In the genomic region with DNA sequence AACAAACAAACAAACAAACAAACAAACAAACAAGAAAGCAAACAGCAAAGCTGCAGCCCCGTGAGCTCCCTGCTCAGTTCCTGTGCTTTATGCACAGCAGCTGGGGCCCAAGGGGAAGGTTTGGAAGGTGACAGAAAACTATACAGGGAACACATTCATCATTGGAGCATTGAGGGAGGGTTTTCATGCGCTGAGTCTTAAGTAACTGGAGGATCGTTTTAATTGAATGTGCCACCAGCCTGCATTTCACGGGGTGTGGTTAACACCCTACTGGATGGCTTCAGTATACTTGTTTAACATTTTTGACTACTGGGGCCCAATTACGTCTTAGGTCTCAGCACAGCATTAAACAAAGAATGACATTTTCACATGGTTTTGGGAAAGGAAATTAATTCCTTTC, we compare ENCODE assay signal across 19 mouse cellular contexts.
"Had no signal": no experiment of that assay in that cellular context is flagged by ENCODE, and none has a peak within 500 bp of the region (broad histone marks: within the 10 kb centered on the region; RNA-seq: fewer than 3 reads in every experiment).

No protein-coding gene starts in this region.

- H3K27ac ChIP-seq: layer of hippocampus, adult 2 months; limb, embryonic 12.5 days; limb, embryonic 15.5 days; liver, embryonic 14.5 days; macrophage; midbrain, embryonic 12.5 days; midbrain, embryonic 15.5 days; neural tube, embryonic 13.5 days had no signal

- H3K4me2 ChIP-seq: limb, embryonic 12.5 days; limb, embryonic 15.5 days; liver, embryonic 11.5 days; lung, embryonic 14.5 days; midbrain, embryonic 12.5 days; midbrain, embryonic 15.5 days; neural tube, embryonic 13.5 days had no signal

- DNase-seq: kidney, adult 8-10 months; kidney, postnatal 25 days; layer of hippocampus, adult 9-11 months; liver, postnatal 0 days; lung, embryonic 14.5 days; retina, postnatal 1 day; thymus, adult 18-20 months; thymus, postnatal 36 days had no signal

- H3K4me3 ChIP-seq: layer of hippocampus, adult 2 months; limb, embryonic 12.5 days; limb, embryonic 15.5 days; midbrain, embryonic 12.5 days; midbrain, embryonic 15.5 days; myocyte; neural tube, embryonic 13.5 days had no signal

- H3K4me1 ChIP-seq: midbrain, embryonic 15.5 days; neural tube, embryonic 13.5 days had no signal

- H3K27me3 ChIP-seq: limb, embryonic 12.5 days; limb, embryonic 15.5 days; midbrain, embryonic 12.5 days; midbrain, embryonic 15.5 days; neural tube, embryonic 13.5 days had no signal

- ATAC-seq: liver, postnatal 0 days; lung, postnatal 0 days; midbrain, embryonic 15.5 days had no signal

- H3K9ac ChIP-seq: limb, embryonic 12.5 days; limb, embryonic 15.5 days; liver, embryonic 14.5 days; liver, postnatal 0 days; lung, embryonic 14.5 days; midbrain, embryonic 12.5 days; midbrain, embryonic 15.5 days; neural tube, embryonic 13.5 days had no signal

- H3K36me3 ChIP-seq: limb, embryonic 12.5 days; limb, embryonic 15.5 days; midbrain, embryonic 12.5 days; midbrain, embryonic 15.5 days; neural tube, embryonic 13.5 days had no signal

- H3K9me3 ChIP-seq: limb, embryonic 12.5 days; limb, embryonic 15.5 days; midbrain, embryonic 12.5 days; midbrain, embryonic 15.5 days; neural tube, embryonic 13.5 days had no signal
